Mouse (Mus musculus): ENCODE results near the gene Atp6v0a4.

DNA sequence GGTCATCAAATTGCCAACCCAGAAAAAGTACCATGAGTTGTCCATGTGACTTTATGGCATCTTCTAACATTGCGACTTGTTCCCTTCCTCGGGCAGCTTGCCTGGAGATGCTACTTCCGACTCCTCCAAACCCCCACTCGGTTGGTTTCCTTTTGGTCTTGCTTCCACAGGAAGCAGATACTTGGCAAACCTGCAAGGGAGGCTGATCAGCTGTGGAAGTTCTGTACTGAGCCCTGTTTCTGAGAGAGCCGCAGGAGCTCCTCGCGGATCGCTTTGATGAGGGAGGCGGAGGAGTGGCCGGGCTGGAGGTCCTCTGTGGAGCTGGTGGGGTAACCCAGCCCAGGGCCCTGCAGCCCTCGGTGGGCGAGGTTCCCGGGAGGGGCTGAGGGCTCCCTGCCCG is 3.7 kb upstream of the Atp6v0a4 start:
- TF ChIP-seq CTCF (IDR thresholded peaks at IDR 0.05; ENCODE audit: insufficient read depth, low read depth, low read length) (no peak), POLR2A (IDR thresholded peaks at IDR 0.05; ENCODE audit: insufficient read depth, low read depth, low read length) (no peak)
